Mouse (Mus musculus): ENCODE data around the gene Slc12a7. TPM values are rescaled to one million over a fixed set of nuclear protein-coding genes. Genes with fewer than 3 reads are reported as not detected.
"Not testable (repeated sequence)": the region's sequence is repeated elsewhere in the genome, so short reads cannot be mapped to it uniquely, and the experiment has no call there.

Slc12a7 gene
- polyA plus RNA-seq, 1 experiment from 2014 or later, result 20.1 TPM

DNA sequence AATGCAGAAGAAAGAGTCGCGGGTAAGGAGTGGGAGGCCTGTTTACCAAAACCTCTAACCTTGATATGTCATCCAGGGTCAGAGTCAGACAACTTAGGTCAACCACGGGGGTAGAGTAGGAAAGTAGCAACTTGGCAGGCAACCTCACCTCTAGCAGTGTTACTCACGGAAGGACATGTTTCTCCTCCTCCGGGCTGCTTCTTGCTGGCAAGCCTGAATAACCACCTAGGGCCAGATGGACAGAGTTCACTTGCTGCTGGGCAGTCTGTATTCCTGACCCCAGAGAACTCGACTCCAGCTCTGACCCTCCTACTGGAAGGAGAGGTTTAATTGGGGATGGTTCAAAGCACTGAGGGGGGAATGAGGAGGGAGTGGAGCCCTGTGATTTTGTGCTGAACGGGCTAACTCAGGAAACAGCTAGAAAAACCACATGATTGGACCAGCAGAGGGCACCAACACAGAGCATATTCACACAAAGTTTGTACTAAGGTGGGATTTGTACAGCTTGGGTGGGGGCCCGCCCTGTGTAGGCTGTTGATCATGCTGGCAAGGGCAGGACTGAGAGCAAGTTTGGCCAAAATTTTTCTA is 9.7 kb upstream of the Slc12a7 start:
- Histone ChIP-seq H3K9ac (no peak overlapping the region), H3K36me3 (ENCODE audit: poor library complexity, severe bottlenecking) (no peaks in the 10 kb centered on the region), H3K9me3 (replicated peaks) (no peaks in the 10 kb centered on the region), H3K27ac (no peak overlapping the region), H3K27me3 (no peaks in the 10 kb centered on the region), H3K4me1 (no peaks in the 10 kb centered on the region), H3K4me3 (no peak overlapping the region), H3K4me2 (no peak overlapping the region)
- 0 out of 2 replicates have a peak, but pooled peaks have one; percentile 30 for ATAC-seq
- WGBS, result 39% methylated on average over 8 of the region's 8 CpGs

DNA sequence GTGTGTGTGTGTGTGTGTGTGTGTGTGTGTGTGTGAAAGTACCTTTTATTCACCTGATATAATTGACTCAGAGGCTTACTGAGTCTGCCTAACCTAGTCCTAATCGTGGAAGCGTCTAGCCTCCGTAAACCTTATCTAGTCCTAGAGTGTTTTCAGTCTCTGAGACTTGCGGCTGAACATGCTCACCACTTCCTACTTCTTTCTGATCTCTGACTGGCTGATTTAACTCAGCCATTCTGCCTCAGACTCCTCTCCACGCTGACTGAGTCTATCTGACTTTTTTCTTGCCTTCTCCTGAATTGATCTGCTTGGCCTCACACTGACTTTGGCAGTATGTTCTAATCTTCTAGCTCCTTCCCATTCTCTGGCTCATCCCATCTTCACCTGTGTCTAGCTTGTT is 7.6 kb upstream of the Slc12a7 start:
- Histone ChIP-seq H3K27ac (no peak overlapping the region), H3K9me3 (replicated peaks) (no peaks in the 10 kb centered on the region), H3K9ac (no peak overlapping the region), H3K4me2 (no peak overlapping the region), H3K27me3 (no peaks in the 10 kb centered on the region), H3K36me3 (ENCODE audit: poor library complexity, severe bottlenecking) (no peaks in the 10 kb centered on the region), H3K4me1 (no peaks in the 10 kb centered on the region), H3K4me3 (no peak overlapping the region)
- no peak for ATAC-seq
- 81% methylated on average over 5 of the region's 5 CpGs for WGBS

- Histone ChIP-seq H3K4me2 (no peak overlapping the region), H3K36me3 (ENCODE audit: poor library complexity, severe bottlenecking) (no peaks in the 10 kb centered on the region), H3K9ac (no peak overlapping the region), H3K4me3 (no peak overlapping the region), H3K27ac (no peak overlapping the region), H3K27me3 (peaks cover 7% of the 10 kb centered on the region), H3K4me1 (peaks cover 4% of the 10 kb centered on the region; the same call in 1 of the 2 replicates), H3K9me3 (replicated peaks) (no peaks in the 10 kb centered on the region)
- no peak for ATAC-seq
- 16% methylated on average over 2 of the region's 2 CpGs for WGBS
Observed at GRCm38 (mm10) chr13:73727621-73728025, 5.3 kb upstream of the Slc12a7 start.

- no peak overlapping the region for H3K27ac ChIP-seq
- H3K4me2 ChIP-seq, result no peak overlapping the region
- ATAC-seq, result no peak
Observed at GRCm38 (mm10) chr13:73728633-73729032, 4.3 kb upstream of the Slc12a7 start.

DNA sequence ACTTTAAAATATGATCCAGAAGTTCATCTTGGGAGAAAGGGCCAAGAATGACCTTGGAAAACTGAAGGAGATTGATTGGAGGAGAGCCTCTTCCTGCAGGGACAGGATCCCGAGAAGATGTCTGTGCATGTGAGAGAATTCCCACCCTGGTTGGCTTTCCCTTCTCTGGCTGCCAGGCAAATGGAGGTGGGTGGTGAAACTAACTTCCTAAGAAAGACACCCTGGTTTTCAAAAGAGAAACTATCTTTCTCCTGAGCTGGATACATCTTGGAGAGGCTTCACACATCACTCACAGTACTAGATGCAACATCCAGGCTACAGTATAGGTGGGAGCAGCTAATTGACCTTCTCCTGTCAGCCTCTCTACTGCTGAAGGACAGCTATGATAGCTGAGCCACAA is 2.0 kb upstream of the Slc12a7 start:
- 100% methylated on average over 1 of the region's 1 CpGs for WGBS
- Histone ChIP-seq H3K27ac (no peak overlapping the region), H3K27me3 (peaks cover 20% of the 10 kb centered on the region), H3K4me2 (no peak overlapping the region), H3K4me3 (no peak overlapping the region), H3K4me1 (peaks cover 9% of the 10 kb centered on the region; the same call in 1 of the 2 replicates), H3K9ac (no peak overlapping the region), H3K36me3 (ENCODE audit: poor library complexity, severe bottlenecking) (no peaks in the 10 kb centered on the region), H3K9me3 (replicated peaks) (no peaks in the 10 kb centered on the region)
- ATAC-seq, result no peak

More at GRCm38 (mm10) chr13:73728633-73729032, 4.3 kb upstream of the Slc12a7 start:
- Histone ChIP-seq H3K36me3 (ENCODE audit: poor library complexity, severe bottlenecking) (no peaks in the 10 kb centered on the region), H3K27me3 (peaks cover 15% of the 10 kb centered on the region), H3K9me3 (replicated peaks) (no peaks in the 10 kb centered on the region), H3K4me1 (peaks cover 9% of the 10 kb centered on the region; the same call in 1 of the 2 replicates), H3K9ac (no peak overlapping the region), H3K4me3 (no peak overlapping the region)

DNA sequence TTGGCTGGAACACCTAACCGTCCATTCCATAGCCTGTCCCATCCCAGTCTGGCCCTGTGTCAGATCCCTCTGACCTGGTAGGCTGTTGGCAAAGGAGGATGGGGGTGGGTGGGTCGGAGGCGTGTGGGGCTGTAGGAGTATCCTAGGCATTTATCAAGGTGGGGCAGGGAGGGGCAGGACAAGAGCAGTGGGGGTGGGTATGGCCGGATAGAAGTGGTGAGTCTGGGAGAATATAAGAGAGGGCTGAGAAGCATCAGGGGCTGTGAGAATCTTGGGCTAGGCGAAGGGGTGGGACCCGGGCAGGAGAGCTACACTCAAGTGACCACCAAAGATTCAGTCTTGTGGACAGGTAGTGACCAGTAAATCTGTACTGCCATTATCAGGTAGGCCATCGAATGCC is 659 bp upstream of the Slc12a7 start:
- ATAC-seq, result peak; percentile 36; the same call in 1 of the 2 replicates
- H3K9ac ChIP-seq, result no peak overlapping the region
- H3K4me3 ChIP-seq, result peak overlapping the region; percentile 40; the same call in 1 of the 2 replicates
- H3K27ac ChIP-seq, result no peak overlapping the region
- peaks cover 9% of the 10 kb centered on the region; the same call in 1 of the 2 replicates for H3K4me1 ChIP-seq
- H3K4me2 ChIP-seq, result peak overlapping the region; percentile 65
- H3K9me3 ChIP-seq (replicated peaks), result no peaks in the 10 kb centered on the region
- WGBS, result 69% methylated on average over 7 of the region's 7 CpGs
- H3K36me3 ChIP-seq (ENCODE audit: poor library complexity, severe bottlenecking), result no peaks in the 10 kb centered on the region
- peaks cover 20% of the 10 kb centered on the region for H3K27me3 ChIP-seq

GRCm38 (mm10) chr13:73734379-73734778 is 1.5 kb downstream of the Slc12a7 start:
- Histone ChIP-seq H3K4me3 (no peak overlapping the region), H3K27me3 (peaks cover 20% of the 10 kb centered on the region), H3K9me3 (replicated peaks) (no peaks in the 10 kb centered on the region), H3K4me1 (peaks cover 9% of the 10 kb centered on the region; the same call in 1 of the 2 replicates), H3K4me2 (no peak overlapping the region), H3K36me3 (ENCODE audit: poor library complexity, severe bottlenecking) (no peaks in the 10 kb centered on the region), H3K27ac (no peak overlapping the region), H3K9ac (no peak overlapping the region)
- WGBS, result 77% methylated on average over 1 of the region's 1 CpGs
- no peak for ATAC-seq

- H3K9ac ChIP-seq, result no peak overlapping the region
- no peak overlapping the region for H3K27ac ChIP-seq
- no peaks in the 10 kb centered on the region for H3K36me3 ChIP-seq (ENCODE audit: poor library complexity, severe bottlenecking)
- no peaks in the 10 kb centered on the region for H3K9me3 ChIP-seq (replicated peaks)
- peaks cover 9% of the 10 kb centered on the region; the same call in 1 of the 2 replicates for H3K4me1 ChIP-seq
- H3K27me3 ChIP-seq, result peaks cover 20% of the 10 kb centered on the region
- no peak for ATAC-seq
- no peak overlapping the region for H3K4me2 ChIP-seq
- H3K4me3 ChIP-seq, result no peak overlapping the region
- WGBS, result 86% methylated on average over 8 of the region's 8 CpGs
Observed at GRCm38 (mm10) chr13:73735270-73735669, 2.4 kb downstream of the Slc12a7 start.

- Histone ChIP-seq H3K4me1 (peaks cover 9% of the 10 kb centered on the region; the same call in 1 of the 2 replicates), H3K36me3 (ENCODE audit: poor library complexity, severe bottlenecking) (no peaks in the 10 kb centered on the region), H3K4me2 (no peak overlapping the region), H3K9ac (no peak overlapping the region), H3K9me3 (replicated peaks) (no peaks in the 10 kb centered on the region), H3K27ac (no peak overlapping the region), H3K4me3 (no peak overlapping the region), H3K27me3 (peaks cover 20% of the 10 kb centered on the region)
- 83% methylated on average over 2 of the region's 2 CpGs for WGBS
- no peak for ATAC-seq
Observed at GRCm38 (mm10) chr13:73735928-73736327, 3.0 kb downstream of the Slc12a7 start.

- ATAC-seq, result no peak
Observed at GRCm38 (mm10) chr13:73736943-73737342, 4.0 kb downstream of the Slc12a7 start.

GRCm38 (mm10) chr13:73740399-73740944 is 7.6 kb downstream of the Slc12a7 start:
- not testable (repeated sequence) for H3K27ac ChIP-seq; H3K4me1 ChIP-seq; ATAC-seq; H3K36me3 ChIP-seq (ENCODE audit: poor library complexity, severe bottlenecking); H3K27me3 ChIP-seq; H3K9me3 ChIP-seq (replicated peaks); H3K4me2 ChIP-seq; H3K9ac ChIP-seq; H3K4me3 ChIP-seq
- 57% methylated on average over 2 of the region's 2 CpGs for WGBS

More at GRCm38 (mm10) chr13:73736943-73737342, 4.0 kb downstream of the Slc12a7 start:
- H3K27me3 ChIP-seq, result peaks cover 19% of the 10 kb centered on the region
- H3K4me1 ChIP-seq, result peaks cover 9% of the 10 kb centered on the region; the same call in 1 of the 2 replicates
- 93% methylated on average over 3 of the region's 3 CpGs for WGBS
- no peaks in the 10 kb centered on the region for H3K9me3 ChIP-seq (replicated peaks)
- no peak overlapping the region for H3K4me2 ChIP-seq
- H3K27ac ChIP-seq, result no peak overlapping the region
- no peak overlapping the region for H3K4me3 ChIP-seq
- H3K9ac ChIP-seq, result no peak overlapping the region
- H3K36me3 ChIP-seq (ENCODE audit: poor library complexity, severe bottlenecking), result no peaks in the 10 kb centered on the region

GRCm38 (mm10) chr13:73742944-73743343 is 10.1 kb downstream of the Slc12a7 start:
- WGBS, result 45% methylated on average over 4 of the region's 4 CpGs
- no peaks in the 10 kb centered on the region for H3K4me1 ChIP-seq
- no peaks in the 10 kb centered on the region for H3K27me3 ChIP-seq
- ATAC-seq, result no peak
- H3K27ac ChIP-seq, result no peak overlapping the region
- H3K4me3 ChIP-seq, result no peak overlapping the region
- no peaks in the 10 kb centered on the region for H3K36me3 ChIP-seq (ENCODE audit: poor library complexity, severe bottlenecking)
- no peaks in the 10 kb centered on the region for H3K9me3 ChIP-seq (replicated peaks)
- no peak overlapping the region for H3K4me2 ChIP-seq
- no peak overlapping the region for H3K9ac ChIP-seq

All from forebrain, embryonic 13.5 days (tissue).